Mouse (Mus musculus) liver, adult 2 months (tissue): ENCODE results near the gene Gm45716. TPM values are rescaled to one million over a fixed set of nuclear protein-coding genes. Genes with fewer than 3 reads are reported as not detected.

Experiments used
- DNase-seq: peaks from one replicate; pipeline ENCODE4 v3.0.0-alpha.2; 2011; ENCODE audit warnings: low read depth, low spot score; ENCODE audit errors: extremely low read depth
- H3K27ac ChIP-seq: fragments of 200-500 bp; replicated peaks from 2 replicates; pipeline ENCODE4 v1.5.1; 2012; ENCODE audit warnings: low read depth, mild to moderate bottlenecking, control low read depth, inconsistent platforms, low read length; ENCODE audit not compliant: insufficient read depth
- H3K27me3 ChIP-seq: fragments of 200-500 bp; 2 replicates; pipeline ENCODE4 v1.6.1; 2012; ENCODE audit warnings: mild to moderate bottlenecking, moderate library complexity, low read length, inconsistent platforms; ENCODE audit not compliant: control insufficient read depth, insufficient read depth
- H3K36me3 ChIP-seq: fragments of 200-500 bp; 2 replicates; pipeline ENCODE4 v1.6.1; 2012; ENCODE audit warnings: low read length, inconsistent platforms; ENCODE audit not compliant: control insufficient read depth, insufficient read depth
- H3K4me1 ChIP-seq: fragments of 200-500 bp; 2 replicates; pipeline ENCODE4 v1.6.1; 2011; ENCODE audit warnings: low read length; ENCODE audit not compliant: control insufficient read depth, insufficient read depth
- H3K4me3 ChIP-seq: fragments of 200-500 bp; 2 replicates; pipeline ENCODE4 v1.5.1; 2011; ENCODE audit warnings: low read depth, mild to moderate bottlenecking, control low read depth, low read length, moderate library complexity; ENCODE audit not compliant: insufficient read depth
- H3K79me2 ChIP-seq: fragments of 200-500 bp; 2 replicates; pipeline ENCODE4 v1.6.1; 2012; ENCODE audit warnings: inconsistent platforms, mild to moderate bottlenecking, low read length, moderate library complexity; ENCODE audit not compliant: control insufficient read depth, insufficient read depth
- H3K9ac ChIP-seq: fragments of 200-500 bp; 2 replicates; pipeline ENCODE4 v1.6.1; 2012; ENCODE audit warnings: low read depth, mild to moderate bottlenecking, control low read depth, inconsistent platforms, low read length
- CTCF ChIP-seq: fragments of 200-500 bp; IDR thresholded peaks from 2 replicates; pipeline ENCODE4 v1.5.1; 2011; ENCODE audit warnings: low read depth, low read length, control low read depth
- POLR2A ChIP-seq: fragments of 200-500 bp; IDR thresholded peaks from 2 replicates; pipeline ENCODE4 v1.6.1; 2011; ENCODE audit warnings: low read length, control low read depth; ENCODE audit not compliant: insufficient read depth; ENCODE audit errors: extremely low read depth
- WGBS: fragments of 180-500 bp; shearing (Covaris S2); methylation state at CpG from one replicate; pipeline ENCODE4 v1.1.7; 2018; 5-methylcytosine and 5-hydroxymethylcytosine counted together
- polyA plus RNA-seq: library from polyadenylated mRNA; depleted of rRNA; stranded (reverse); fragments of >200 nt; gene quantifications from 2 replicates; pipeline ENCODE4 v1.2.3, GENCODE M21; 2012
- total RNA-seq: library from RNA; depleted of rRNA; stranded (reverse); fragments of >200 nt; gene quantifications from 2 replicates; pipeline ENCODE4 v1.2.3, GENCODE M21; 2014

Gene Gm45716
- total and polyA plus RNA-seq, 2 experiments: 1.9 to 4.9 TPM

DNA sequence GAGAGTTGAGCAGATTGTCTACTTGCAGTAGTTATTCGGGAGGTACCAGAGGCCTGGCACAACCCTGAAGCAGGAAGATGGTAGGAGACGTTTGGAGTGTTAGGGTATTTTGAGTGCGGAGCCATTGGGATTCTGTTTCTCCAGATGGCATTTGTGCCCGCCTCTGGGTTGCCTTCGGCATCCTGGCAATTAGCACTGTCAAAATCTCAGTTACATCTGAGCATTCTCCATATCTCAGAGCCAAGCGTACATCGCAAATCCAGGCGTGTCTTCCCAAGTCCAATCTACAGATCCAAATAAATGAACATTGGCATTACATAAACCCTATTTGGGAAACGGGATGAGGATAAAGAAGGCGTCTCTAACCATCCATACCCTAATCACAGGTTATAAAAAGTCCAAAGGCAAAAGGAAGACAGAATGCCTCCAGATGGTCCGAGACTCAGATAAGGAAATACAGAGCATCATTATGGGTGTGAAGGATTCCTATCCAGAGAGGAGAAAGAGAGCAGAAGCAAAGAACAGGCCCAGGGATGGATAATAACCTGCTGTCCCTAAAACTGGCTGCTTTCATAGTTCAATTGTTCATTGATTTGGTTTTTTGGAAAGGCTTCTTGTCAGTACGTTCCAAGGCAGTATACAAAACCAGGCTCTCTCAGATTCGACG is 11.7 kb upstream of the Gm45716 start:
- no peaks in the 10 kb centered on the region for H3K36me3 ChIP-seq
- no peak for TF ChIP-seq CTCF
- TF ChIP-seq POLR2A: no peak
- DNase-seq: no peak
- H3K27me3 ChIP-seq: no peaks in the 10 kb centered on the region
- H3K4me1 ChIP-seq: no peaks in the 10 kb centered on the region
- H3K4me3 ChIP-seq: no peak overlapping the region
- no peak overlapping the region for H3K9ac ChIP-seq
- no peaks in the 10 kb centered on the region for H3K79me2 ChIP-seq
- H3K27ac ChIP-seq: no peak overlapping the region
- 90% methylated on average over 14 of the region's 14 CpGs for WGBS

DNA sequence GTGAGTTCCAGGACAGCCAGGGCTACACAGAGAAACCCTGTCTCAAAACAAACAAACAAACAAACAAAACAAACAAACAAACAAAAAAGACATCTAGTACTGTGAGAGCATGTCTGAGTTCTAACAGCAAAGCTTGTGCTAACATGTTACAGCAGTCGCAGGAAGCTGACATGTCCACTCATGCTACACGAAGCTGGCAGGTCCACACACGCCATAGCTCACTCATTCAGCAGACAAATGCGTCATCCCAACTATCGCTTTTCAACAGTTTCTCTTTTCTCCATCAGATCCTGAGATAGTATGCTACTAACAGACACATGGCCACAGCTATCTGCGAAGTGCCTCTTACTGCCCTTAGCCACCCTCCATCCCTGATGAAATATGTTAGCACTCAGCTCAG is 10.1 kb upstream of the Gm45716 start:
- no peak overlapping the region for H3K4me3 ChIP-seq
- 90% methylated on average over 6 of the region's 6 CpGs for WGBS
- no peak for DNase-seq

DNA sequence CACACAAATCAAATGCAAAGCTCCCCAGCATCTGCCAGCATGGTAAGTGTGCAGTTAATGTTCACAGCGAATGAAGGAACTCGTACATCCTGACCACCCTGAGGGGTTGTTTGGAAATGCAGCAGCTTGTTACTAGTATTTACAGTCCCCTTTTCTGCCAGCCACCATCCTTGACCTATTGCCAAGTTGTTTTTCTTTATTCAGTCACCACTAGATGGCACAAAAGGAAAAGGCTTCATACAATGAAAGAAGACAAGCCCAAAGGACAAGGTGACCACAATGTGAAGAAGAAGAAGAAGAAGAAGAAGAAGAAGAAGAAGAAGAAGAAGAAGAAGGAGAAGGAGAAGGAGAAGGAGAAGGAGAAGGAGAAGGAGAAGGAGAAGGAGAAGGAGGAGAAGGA is 4.1 kb upstream of the Gm45716 start:
- Histone ChIP-seq H3K4me1 (peaks cover 5% of the 10 kb centered on the region; the same call in 1 of the 2 replicates), H3K9ac (no peak overlapping the region), H3K79me2 (no peaks in the 10 kb centered on the region), H3K27me3 (no peaks in the 10 kb centered on the region), H3K36me3 (no peaks in the 10 kb centered on the region), H3K27ac (no peak overlapping the region), H3K4me3 (no peak overlapping the region)
- peak; percentile 65 for TF ChIP-seq CTCF
- TF ChIP-seq POLR2A: no peak
- DNase-seq: peak; percentile 66
- WGBS: 11% methylated on average over 2 of the region's 2 CpGs

More for the DNA sequence above, 10.1 kb upstream of the Gm45716 start:
- Histone ChIP-seq H3K4me1 (no peaks in the 10 kb centered on the region), H3K79me2 (no peaks in the 10 kb centered on the region), H3K27ac (no peak overlapping the region), H3K27me3 (no peaks in the 10 kb centered on the region), H3K36me3 (no peaks in the 10 kb centered on the region), H3K9ac (no peak overlapping the region)
- TF ChIP-seq CTCF (no peak), POLR2A (no peak)

DNA sequence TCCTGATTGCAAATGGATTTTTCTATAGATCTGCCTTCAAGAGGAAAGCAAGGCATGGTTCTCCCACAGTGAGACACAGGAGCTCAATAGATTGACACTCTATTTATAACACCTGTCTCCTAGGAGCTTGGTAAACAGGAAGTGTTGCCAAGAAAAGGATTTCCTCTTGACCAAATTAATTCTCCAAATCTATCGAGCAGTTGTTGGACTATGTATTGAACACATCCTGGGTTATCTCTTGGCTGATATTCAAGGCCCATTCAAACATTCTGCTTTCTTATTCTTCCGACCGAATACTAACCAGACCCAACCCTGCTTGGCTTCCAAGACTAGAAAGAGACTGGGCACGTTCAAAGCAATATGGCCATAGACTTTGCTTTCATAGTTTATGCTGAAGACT is 2.7 kb upstream of the Gm45716 start:
- no peak overlapping the region for H3K4me3 ChIP-seq
- H3K9ac ChIP-seq: no peak overlapping the region
- 3% methylated on average over 4 of the region's 4 CpGs for WGBS

DNA sequence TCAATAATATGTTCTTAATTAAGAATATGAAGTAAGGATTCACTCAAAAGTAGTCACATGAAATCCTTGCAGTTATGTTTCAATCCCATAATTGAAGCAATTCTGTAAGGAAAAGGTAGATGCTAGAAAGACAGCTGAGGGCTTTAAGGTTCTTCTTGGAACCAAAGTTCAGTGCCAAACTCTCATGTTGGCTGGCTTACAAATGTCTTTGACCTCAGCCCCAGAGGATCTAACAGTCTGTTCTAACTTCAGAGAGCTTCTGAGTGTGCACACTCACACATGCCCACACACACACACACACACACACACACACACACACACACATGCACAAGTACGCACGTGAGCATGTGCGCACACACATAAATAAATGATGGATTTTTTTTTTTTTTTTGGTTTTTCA is 2.7 kb downstream of the Gm45716 start:
- no peak overlapping the region for H3K4me3 ChIP-seq
- no peaks in the 10 kb centered on the region for H3K4me1 ChIP-seq
- no peak overlapping the region for H3K27ac ChIP-seq
- H3K36me3 ChIP-seq: no peaks in the 10 kb centered on the region
- H3K9ac ChIP-seq: no peak overlapping the region
- no peak for TF ChIP-seq CTCF
- no peak for TF ChIP-seq POLR2A
- no peaks in the 10 kb centered on the region for H3K27me3 ChIP-seq
- 88% methylated on average over 3 of the region's 3 CpGs for WGBS
- peak; percentile 62 for DNase-seq
- H3K79me2 ChIP-seq: no peaks in the 10 kb centered on the region

More for the DNA sequence above, 2.7 kb upstream of the Gm45716 start:
- no peaks in the 10 kb centered on the region for H3K36me3 ChIP-seq
- H3K4me1 ChIP-seq: peaks cover 5% of the 10 kb centered on the region; the same call in 1 of the 2 replicates
- H3K27ac ChIP-seq: no peak overlapping the region
- TF ChIP-seq CTCF (no peak), POLR2A (no peak)
- H3K27me3 ChIP-seq: no peaks in the 10 kb centered on the region
- DNase-seq: peak; percentile 77
- no peaks in the 10 kb centered on the region for H3K79me2 ChIP-seq

DNA sequence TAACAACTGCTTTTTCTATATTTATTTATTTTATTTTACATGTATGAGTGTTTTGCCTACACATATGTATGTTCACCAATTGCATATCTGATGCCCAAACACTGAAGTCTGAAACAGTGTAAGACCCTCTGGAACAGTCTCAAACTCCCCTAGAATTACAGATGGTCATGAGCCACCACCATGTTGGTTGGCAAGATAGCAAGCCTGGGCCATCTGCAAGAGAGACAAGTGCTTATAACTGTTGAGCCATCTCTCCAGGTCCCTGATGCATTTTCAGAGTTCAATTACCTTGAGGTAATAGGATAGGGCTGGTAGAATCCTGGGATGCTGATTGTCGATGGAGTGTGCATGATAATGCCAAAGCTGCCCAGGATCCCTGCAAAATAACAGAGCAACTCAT is 7.5 kb downstream of the Gm45716 start:
- H3K4me3 ChIP-seq: no peak overlapping the region
- H3K9ac ChIP-seq: no peak overlapping the region
- peaks cover 8% of the 10 kb centered on the region; the same call in 1 of the 2 replicates for H3K4me1 ChIP-seq
- WGBS: 83% methylated on average over 1 of the region's 1 CpGs
- DNase-seq: no peak
- no peak for TF ChIP-seq POLR2A
- TF ChIP-seq CTCF: no peak
- H3K27me3 ChIP-seq: no peaks in the 10 kb centered on the region
- no peaks in the 10 kb centered on the region for H3K36me3 ChIP-seq
- no peak overlapping the region for H3K27ac ChIP-seq
- no peaks in the 10 kb centered on the region for H3K79me2 ChIP-seq
